Mouse (Mus musculus) 3134 (cell line): ENCODE data around the gene Rab44.
"Not testable (repeated sequence)": the region's sequence is repeated elsewhere in the genome, so short reads cannot be mapped to it uniquely, and the experiment has no call there.

Experiments used
- DNase-seq: peaks from one replicate; pipeline ENCODE4 v3.0.0-alpha.2; 2011; ENCODE audit warnings: low spot score; ENCODE audit not compliant: insufficient read length; ENCODE audit errors: extremely low read depth

Rab44 gene

GRCm38 (mm10) chr17:29090776-29091175, 23.2 kb upstream of the Rab44 start, which contains the start of gene Cdkn1a:
Cdkn1a (plus strand) TSS chr17:29090976.
- DNase-seq: no peak

- DNase-seq: no peak
These were observed 22.5 kb upstream of the Rab44 start for GRCm38 (mm10) chr17:29091348-29091944.

DNA sequence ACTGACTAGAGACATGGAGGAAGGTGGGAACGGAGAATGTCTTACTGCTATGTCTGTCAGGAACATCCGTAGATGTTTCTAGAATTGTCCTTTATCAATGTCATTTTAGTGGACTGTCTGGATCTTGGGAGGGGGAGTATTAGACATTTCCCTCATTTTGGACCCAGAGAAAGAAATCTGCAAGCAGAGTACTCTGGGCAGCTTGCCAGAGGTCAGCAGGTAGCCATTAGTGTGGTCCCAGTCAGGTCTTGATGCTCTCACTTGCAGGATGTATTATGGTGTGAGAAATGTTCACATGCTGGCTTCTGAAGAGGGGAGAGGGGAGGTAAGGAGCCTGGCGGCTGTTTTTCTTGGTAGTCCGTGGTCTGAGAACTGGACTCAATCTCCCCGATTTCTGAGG, 21.4 kb upstream of the Rab44 start:
- no peak for DNase-seq

GRCm38 (mm10) chr17:29093110-29093952, 20.6 kb upstream of the Rab44 start:
- peak; percentile 90 for DNase-seq

GRCm38 (mm10) chr17:29093961-29094309, 20.0 kb upstream of the Rab44 start:
- no peak for DNase-seq

DNA sequence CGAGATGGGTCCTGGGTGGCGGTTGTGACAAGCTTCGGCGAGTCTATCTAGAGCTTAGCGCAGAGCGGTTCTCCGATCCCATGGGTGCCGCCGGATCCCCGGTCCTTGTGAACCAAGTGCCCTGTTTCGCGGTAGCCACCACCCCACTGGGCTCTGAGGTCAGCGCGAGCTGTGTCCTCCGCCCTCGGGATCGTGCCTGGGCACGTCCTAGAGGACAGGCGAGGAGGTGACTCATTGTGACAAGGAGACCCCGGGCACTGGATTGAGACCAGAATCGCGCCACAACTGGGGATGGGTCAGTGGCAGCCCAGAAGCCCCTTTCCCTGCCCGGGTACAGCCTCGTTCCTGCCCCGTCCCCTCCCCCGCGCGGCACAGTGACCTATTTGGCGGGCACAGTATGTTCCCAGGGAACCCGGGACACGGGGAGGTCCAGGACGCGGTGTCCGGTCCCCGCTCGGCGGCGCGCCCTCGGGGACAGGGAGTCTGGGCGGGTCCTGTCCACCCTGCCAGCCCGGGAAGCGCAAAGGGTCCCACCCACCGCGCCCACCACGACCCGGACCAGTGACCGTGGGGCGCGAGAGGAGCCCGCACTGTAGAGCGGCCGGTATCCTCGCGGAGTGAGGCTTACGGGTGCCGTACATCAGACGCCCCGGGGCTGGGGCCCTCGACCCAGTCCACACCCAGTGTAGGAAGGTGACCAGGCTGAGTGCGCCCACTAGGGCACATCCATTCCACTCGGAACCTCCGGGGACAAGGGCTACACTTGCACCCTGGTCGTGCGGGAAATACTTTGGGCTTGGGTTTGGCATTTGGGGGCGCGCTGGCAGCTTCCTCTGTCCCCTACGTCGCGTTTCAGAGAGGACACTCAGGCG, 19.4 kb upstream of the Rab44 start:
- DNase-seq: peak; percentile 87

DNA sequence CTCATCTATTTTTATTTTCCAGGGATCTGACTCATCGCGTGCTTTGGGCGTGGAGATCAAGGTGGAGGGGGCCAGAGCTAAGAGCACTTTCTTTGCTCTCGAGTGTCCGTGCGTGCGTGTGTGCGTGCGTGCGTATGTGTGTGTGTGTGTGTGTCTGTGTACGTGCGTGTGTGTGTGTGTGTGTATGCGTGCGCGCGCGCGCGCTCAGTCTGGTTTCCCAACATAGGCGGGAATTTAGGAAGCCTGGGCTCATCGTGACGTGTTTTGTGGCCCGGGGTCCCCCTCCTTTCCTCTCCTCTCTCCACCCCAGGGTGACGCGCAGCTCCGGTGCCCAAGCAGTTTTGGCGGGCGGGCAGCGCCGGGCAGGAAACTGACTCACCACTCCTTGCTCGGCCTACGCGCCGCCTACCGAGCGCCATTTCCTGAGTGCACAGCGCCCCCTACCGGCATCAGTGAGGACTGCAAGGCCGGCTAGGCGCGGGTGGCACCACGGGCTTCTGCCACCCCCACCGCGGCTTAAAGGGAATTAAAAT, 18.7 kb upstream of the Rab44 start:
- DNase-seq: peak; percentile 98

DNA sequence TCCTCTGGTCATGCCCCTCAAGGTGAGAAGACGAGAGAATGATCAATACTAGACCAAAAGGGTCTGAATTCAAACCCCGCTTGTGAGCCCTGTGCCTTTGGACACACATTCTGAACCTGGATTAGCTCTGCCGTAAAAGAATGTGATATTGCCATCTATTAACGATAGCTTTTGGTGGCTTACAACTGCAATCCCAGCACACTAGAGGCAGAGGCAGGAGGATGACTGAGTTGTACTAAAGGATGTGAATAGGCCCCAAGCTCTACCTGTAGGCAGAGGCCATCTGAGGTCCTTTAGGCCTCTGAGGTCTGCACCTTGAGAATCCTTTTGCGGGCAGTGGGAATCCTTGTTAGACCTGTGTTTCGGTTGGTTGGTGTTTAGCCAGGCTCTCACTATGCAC, 17.7 kb upstream of the Rab44 start:
- DNase-seq: no peak

- DNase-seq: no peak
These were observed 16.9 kb upstream of the Rab44 start for GRCm38 (mm10) chr17:29096851-29097561.

DNA sequence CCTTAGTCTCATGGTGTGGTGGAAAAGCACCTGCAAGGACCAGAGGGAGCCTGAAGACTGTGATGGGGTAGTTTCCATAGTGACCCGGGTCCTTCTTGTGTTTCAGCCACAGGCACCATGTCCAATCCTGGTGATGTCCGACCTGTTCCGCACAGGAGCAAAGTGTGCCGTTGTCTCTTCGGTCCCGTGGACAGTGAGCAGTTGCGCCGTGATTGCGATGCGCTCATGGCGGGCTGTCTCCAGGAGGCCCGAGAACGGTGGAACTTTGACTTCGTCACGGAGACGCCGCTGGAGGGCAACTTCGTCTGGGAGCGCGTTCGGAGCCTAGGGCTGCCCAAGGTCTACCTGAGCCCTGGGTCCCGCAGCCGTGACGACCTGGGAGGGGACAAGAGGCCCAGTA, 15.7 kb upstream of the Rab44 start:
- no peak for DNase-seq

DNA sequence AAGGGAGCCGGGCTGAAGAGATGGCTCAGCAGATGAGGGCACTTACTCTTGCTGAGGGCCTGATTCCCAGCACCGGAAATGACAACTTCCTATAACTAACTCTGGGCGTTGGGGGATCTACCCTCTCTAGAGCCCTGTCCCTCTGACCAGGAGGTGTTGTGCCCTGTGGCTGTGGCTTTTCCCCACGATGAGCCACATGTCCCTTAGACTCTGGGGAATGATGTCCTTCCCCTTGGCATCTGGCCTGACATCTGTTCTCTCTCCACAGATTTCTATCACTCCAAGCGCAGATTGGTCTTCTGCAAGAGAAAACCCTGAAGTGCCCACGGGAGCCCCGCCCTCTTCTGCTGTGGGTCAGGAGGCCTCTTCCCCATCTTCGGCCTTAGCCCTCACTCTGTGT, 14.9 kb upstream of the Rab44 start:
- no peak for DNase-seq

DNA sequence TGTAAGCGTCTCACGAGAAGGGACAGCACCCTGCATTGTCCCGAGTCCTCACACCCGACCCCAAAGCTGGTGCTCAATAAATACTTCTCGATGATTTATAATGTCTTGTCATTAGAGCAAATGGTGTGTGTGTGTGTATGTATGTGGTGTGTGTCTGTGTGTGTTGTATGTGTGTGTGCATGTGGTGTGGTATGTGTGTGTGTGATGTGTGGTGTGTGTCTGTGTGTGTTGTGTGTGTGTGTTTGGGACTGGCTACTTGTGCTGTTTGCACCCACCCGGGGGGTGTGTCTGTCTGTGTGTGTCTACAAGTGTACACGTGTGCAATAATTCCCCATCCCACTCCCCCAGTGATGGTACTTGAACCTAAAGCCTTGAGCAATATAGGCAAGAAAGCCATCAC, 13.3 kb upstream of the Rab44 start:
- DNase-seq: no peak

DNA sequence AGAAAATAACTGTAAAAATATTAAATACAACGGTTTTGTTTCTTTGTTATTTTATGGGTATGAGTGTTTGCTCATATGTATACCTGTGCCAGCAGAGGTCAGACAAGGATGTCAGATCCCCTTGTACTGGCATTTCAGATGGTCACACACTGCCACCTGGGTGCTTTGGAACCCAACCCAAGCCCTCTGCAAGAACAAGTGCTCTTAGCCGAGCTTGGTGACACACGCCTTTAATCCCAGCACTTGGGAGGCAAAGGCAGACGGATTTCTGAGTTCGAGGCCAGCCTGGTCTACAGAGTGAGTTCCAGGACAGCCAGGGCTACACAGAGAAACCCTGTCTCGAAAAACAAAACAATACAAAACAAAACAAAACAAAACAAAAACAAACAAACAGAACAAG, 3.6 kb upstream of the Rab44 start:
- DNase-seq: not testable (repeated sequence)

GRCm38 (mm10) chr17:29111332-29111731, 2.6 kb upstream of the Rab44 start:
- DNase-seq: no peak

GRCm38 (mm10) chr17:29116023-29116422, 2.1 kb downstream of the Rab44 start:
- DNase-seq: peak; percentile 45

DNA sequence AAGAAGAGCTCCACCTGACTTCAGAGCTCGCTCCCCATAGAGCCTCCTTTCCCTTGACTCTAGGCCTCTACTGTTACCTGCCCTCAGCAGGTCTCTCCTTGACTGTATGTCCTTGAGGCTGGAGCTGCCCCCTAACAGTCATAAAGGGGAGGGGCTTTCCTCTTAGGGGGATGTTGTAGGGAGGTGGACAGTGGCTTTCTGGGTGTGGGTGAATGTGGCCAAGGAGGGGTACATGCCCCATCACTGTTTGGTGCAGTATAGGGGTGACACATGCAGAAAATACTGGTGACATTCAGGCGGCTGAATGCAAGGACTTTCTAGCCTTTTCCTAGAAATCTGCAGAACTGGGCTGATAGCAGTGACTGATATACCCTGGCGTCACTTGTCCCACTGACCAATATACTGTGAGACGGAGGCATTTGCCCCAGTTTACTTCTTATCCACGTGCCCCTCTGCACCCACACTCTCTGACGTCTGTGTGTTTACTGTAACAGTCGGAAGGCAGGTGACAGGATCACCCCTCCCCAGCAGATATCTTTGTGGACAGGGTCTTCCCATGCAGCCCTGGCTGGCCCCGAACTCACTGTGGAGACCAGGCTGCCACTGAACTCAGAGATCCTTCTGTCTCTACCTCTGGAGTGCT, 3.2 kb downstream of the Rab44 start:
- DNase-seq: no peak

- no peak for DNase-seq
These were observed 4.1 kb downstream of the Rab44 start for GRCm38 (mm10) chr17:29118057-29118456.

DNA sequence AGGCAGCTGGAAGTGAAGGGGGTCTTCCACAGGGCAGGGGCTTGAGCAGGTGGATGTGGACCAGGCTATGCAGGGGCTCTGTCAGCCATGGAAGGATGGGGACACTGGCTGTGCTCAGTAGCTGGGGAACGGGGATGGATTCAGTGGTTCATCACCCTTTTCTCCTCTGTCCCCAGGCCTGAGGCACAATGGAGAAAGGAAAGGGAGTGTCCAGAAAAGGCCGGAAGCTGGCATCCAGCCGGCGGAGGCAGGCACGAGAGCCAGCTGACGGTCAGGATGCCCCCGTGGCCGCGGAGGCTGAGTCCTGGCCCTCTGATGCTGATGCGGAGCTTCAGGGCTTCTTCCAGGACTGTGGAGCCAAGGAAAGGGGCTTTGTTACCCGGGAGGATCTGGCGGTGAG, 6.7 kb downstream of the Rab44 start:
- DNase-seq: no peak

GRCm38 (mm10) chr17:29122817-29123216, 8.9 kb downstream of the Rab44 start:
- DNase-seq: no peak

- DNase-seq: no peak
These were observed 9.7 kb downstream of the Rab44 start for GRCm38 (mm10) chr17:29123578-29124174.
